Mouse (Mus musculus) layer of hippocampus, adult 9-11 months (tissue): ENCODE measurements around the gene Chdh.

Source experiments
- DNase-seq: peaks from one replicate; pipeline ENCODE4 v3.0.0; 2022

Gene Chdh

GRCm38 (mm10) chr14:30008733-30009575 lies at the start of gene Chdh, which contains the start of gene Il17rb:
Gene Chdh (plus strand): TSS chr14:30009023.
Gene Il17rb (minus strand): TSS chr14:30008896.
- peak; percentile 42 for DNase-seq

DNA sequence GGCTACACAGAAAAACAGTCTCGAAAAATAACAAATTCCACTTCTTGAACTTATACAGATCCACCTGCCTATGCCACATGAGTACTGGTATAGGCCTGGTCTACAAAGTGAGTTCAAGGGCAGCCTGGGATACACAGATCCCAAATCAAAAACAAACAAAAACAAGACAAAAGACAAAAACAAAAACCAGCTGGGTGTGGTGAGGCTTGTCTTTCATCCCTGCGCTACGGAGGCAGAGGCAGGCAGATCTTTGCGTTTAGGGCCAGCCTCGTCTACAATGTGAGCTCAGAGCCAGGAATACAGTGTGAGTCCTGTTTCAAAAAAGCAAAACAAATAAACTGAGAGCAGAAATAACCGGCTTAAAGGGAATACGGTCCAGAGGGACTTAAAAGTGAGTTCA lies 41.2 kb upstream of the Chdh start:
- DNase-seq: no peak

DNA sequence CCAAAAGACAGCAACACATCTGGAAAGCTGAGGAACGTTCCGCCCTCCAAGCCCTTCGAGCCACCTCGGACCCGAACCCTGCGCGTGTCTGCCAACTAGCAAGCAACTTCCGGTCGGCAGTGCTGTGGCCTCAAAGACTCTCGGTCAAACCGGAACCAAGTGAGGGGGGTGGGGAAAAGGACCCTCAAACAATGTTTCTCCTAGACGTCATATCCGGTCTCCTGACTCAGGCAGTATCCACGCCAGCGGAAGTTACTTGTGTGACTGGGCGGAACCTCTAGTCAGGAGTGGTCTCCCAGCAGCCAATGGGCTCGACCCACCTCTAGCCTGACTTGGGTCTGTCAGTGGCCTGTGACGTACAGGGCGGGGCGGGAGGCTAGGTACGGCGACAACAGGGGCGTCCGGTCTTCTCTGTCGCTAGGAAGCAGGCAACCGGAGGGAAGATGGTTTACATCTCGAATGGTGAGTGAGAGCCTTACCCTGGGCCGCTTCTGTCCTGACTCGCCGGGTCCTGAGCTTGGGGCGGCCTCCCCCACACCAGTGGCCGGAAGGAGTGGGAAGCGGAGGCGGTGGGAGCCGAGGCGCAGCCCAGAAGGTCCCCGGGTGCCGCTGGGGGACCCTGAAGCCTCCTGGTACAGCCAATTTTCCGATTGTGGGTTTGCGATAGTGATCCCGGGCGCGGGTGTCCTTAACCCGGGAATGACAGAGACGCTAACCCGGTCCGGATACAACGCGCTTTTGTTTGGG lies 40.6 kb upstream of the Chdh start, which contains the start of gene Selenok:
Gene Selenok (plus strand): TSS at position 234 of the 747 bp plus-strand sequence.
- peak; percentile 100 for DNase-seq

DNA sequence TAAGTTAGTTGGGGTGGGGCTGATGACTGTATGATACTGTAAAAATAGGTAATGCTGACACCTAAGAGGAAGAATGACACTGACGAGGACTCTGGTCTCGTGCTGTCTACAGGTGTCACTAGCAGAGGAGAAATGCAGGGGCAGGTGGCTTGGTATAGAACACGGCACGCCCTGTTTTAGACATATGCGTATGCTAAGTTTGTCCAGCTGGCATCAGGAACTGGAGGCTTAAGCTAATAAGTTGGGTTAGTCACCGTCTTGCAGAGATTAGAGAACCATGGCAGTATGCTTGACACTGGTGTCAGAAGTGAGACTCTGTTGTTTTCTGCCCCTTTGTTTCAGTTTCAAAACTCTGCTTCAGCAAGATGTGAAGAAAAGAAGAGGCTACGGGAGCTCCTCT lies 37.4 kb upstream of the Chdh start:
- no peak for DNase-seq

GRCm38 (mm10) chr14:29971993-29972392 lies 36.8 kb upstream of the Chdh start:
- no peak for DNase-seq

DNA sequence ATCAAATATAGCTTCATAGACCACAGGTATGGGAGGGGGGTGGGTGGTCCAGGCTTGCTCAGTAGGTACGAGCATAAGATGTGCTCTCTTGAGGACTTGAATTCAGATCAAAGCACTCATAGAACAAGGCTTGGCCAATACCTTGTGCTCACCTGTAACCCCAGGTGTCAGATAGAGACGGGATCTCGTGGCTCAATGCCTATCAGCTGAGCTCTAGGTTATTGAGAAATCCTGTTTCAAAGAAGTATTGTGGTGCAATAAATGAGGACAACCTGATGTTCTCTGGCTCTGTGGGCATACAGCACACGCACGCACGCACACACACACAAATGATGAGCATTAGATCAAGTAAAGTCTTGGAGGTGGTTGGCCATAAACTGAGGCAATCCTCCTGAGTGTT lies 31.9 kb upstream of the Chdh start:
- DNase-seq: no peak

- peak; percentile 90 for DNase-seq
These were observed 30.3 kb upstream of the Chdh start, which contains the start of gene Actr8 for GRCm38 (mm10) chr14:29978254-29979204. Gene Actr8 (plus strand): TSS chr14:29978337.

GRCm38 (mm10) chr14:29980447-29981205 lies 28.2 kb upstream of the Chdh start:
- no peak for DNase-seq

DNA sequence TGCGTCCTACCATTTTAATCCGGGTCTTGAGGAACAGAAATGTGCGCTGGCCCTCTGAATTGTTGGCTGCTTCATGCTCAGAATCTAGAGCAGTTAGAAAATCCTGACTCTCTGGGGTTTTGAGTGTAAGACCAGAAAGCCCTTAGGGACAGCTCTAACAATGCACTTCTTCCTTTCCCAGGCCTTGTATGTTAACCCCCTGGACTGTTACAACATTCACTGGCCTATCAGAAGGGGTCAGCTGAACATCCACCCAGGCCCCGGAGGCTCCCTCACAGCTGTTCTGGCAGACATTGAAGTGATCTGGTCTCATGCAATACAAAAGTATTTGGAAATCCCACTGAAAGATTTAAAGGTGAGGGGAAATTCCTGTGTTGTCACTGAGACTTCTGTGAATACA lies 22.7 kb upstream of the Chdh start:
- no peak for DNase-seq

DNA sequence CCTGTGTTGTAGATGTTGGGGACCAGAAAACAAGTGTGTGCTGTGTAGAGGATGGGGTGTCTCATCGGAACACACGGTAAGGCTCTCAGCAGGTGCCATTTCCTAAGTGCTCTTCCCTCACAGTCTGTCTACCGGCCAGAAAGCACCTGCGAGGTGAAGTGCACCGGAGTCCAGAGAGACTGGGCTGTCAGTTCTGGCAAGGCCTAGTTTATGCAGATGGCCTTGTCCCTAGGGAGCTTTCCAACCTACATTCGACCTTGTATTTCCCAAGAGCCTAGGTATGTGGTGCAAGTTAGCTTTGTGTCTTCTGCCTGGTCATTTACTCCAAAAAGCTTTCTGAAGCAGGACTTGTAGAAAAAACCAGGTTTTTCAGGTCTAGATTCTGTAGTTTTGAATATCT lies 21.5 kb upstream of the Chdh start:
- no peak for DNase-seq

DNA sequence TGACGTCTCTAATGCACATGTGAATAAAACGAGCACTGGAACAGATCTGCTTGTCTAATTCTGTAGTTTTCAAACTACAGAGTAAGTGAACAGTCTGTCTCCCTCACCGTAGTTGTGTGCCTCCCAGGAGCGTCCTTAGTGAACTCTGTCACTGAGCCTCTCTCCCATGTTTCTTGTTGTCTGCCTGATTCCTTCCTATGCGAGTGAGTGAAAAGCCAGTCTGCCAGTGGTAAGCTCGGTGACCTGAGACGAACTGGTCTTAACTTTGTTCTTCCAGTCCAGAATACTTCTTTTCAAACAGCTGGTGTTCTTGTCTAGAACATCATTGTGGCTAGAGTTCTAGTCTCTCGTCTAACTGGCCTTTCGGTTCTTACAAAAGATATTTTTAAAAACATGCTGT lies 21.1 kb upstream of the Chdh start:
- no peak for DNase-seq

- DNase-seq: no peak
These were observed 20.5 kb upstream of the Chdh start for GRCm38 (mm10) chr14:29988337-29988736.

- no peak for DNase-seq
These were observed 13.8 kb upstream of the Chdh start for GRCm38 (mm10) chr14:29994976-29995375.

- no peak for DNase-seq
These were observed 12.6 kb upstream of the Chdh start for GRCm38 (mm10) chr14:29996000-29996751.

- no peak for DNase-seq
These were observed 11.5 kb upstream of the Chdh start for GRCm38 (mm10) chr14:29997345-29997744.

GRCm38 (mm10) chr14:29998747-29999474 lies 9.9 kb upstream of the Chdh start:
- no peak for DNase-seq

- no peak for DNase-seq
These were observed 9.4 kb upstream of the Chdh start for GRCm38 (mm10) chr14:29999475-29999811.

GRCm38 (mm10) chr14:30009864-30010560 lies 1.2 kb downstream of the Chdh start:
- DNase-seq: peak; percentile 59

- peak; percentile 68 for DNase-seq
These were observed 3.2 kb downstream of the Chdh start for GRCm38 (mm10) chr14:30011886-30012560.
